Mouse (Mus musculus) myocyte (in vitro differentiated cells): ENCODE measurements around the gene Tmem192. TPM values are rescaled to one million over a fixed set of nuclear protein-coding genes. Genes with fewer than 3 reads are reported as not detected.

Source experiments
- H3K27me3 ChIP-seq: one replicate; pipeline ENCODE4 v1.6.1; 2011; ENCODE audit not compliant: control insufficient read depth, insufficient read depth, insufficient read length
- H3K36me3 ChIP-seq: one replicate; pipeline ENCODE4 v1.6.1; 2011; ENCODE audit not compliant: control insufficient read depth, insufficient read depth
- H3K4me2 ChIP-seq: one replicate; pipeline ENCODE4 v1.6.1; 2011; ENCODE audit warnings: low read depth, control low read depth
- H3K4me3 ChIP-seq: one replicate; pipeline ENCODE4 v1.5.1; 2011; ENCODE audit warnings: mild to moderate bottlenecking, control low read depth, moderate library complexity
- H3K79me2 ChIP-seq: one replicate; pipeline ENCODE4 v1.6.1; 2011; ENCODE audit not compliant: control insufficient read depth, insufficient read depth
- H3ac ChIP-seq: one replicate; pipeline ENCODE4 v1.6.1; 2011; ENCODE audit not compliant: control insufficient read depth, insufficient read length
- CEBPB ChIP-seq: IDR thresholded peaks from 2 replicates; pipeline ENCODE4 v1.6.1; 2011; ENCODE audit warnings: mild to moderate bottlenecking, moderate library complexity; ENCODE audit not compliant: poor library complexity, insufficient read depth, severe bottlenecking
- E2F4 ChIP-seq: IDR thresholded peaks from one replicate; pipeline ENCODE4 v1.6.1; 2011; ENCODE audit warnings: mild to moderate bottlenecking, control low read depth, moderate library complexity; ENCODE audit not compliant: insufficient read depth
- MAX ChIP-seq: IDR thresholded peaks from one replicate; pipeline ENCODE4 v1.6.1; 2011; ENCODE audit warnings: low read depth, mild to moderate bottlenecking, control low read depth
- MYOD1 ChIP-seq, 3 experiments: IDR thresholded peaks; one replicate each; pipeline ENCODE4 v1.6.1; 2011; ENCODE audit warnings: control low read depth in 2 of 3, low read depth in 2 of 3, mild to moderate bottlenecking in 2 of 3, moderate library complexity in 1 of 3; ENCODE audit not compliant: insufficient read length in 2 of 3, control insufficient read depth in 1 of 3
- MYOG ChIP-seq, 3 experiments: IDR thresholded peaks; one replicate each; pipeline ENCODE4 v1.6.1; 2011; ENCODE audit warnings: control low read depth in 2 of 3, low read depth in 2 of 3, mild to moderate bottlenecking in 2 of 3; ENCODE audit not compliant: insufficient read length in 2 of 3, control insufficient read depth in 1 of 3, insufficient read depth in 1 of 3
- POLR2A ChIP-seq: IDR thresholded peaks from one replicate; pipeline ENCODE4 v1.6.1; 2011; ENCODE audit warnings: low read depth, mild to moderate bottlenecking, control low read depth, moderate library complexity; ENCODE audit not compliant: insufficient read length
- POLR2AphosphoS2 ChIP-seq: IDR thresholded peaks from one replicate; pipeline ENCODE4 v1.6.1; 2011; ENCODE audit warnings: low read depth, control low read depth; ENCODE audit not compliant: insufficient read length
- REST ChIP-seq: IDR thresholded peaks from one replicate; pipeline ENCODE4 v1.6.1; 2011; ENCODE audit warnings: mild to moderate bottlenecking, control low read depth, moderate library complexity; ENCODE audit not compliant: insufficient read depth, insufficient read length
- SRF ChIP-seq: IDR thresholded peaks from one replicate; pipeline ENCODE4 v1.6.1; 2011; ENCODE audit warnings: low read depth; ENCODE audit not compliant: control insufficient read depth, insufficient read length
- TCF12 ChIP-seq: IDR thresholded peaks from one replicate; pipeline ENCODE4 v1.6.1; 2011; ENCODE audit warnings: mild to moderate bottlenecking, control low read depth; ENCODE audit not compliant: poor library complexity, insufficient read depth, severe bottlenecking
- TCF3 ChIP-seq: IDR thresholded peaks from one replicate; pipeline ENCODE4 v1.6.1; 2011; ENCODE audit warnings: low read depth, control low read depth; ENCODE audit not compliant: insufficient read length
- USF1 ChIP-seq: IDR thresholded peaks from one replicate; pipeline ENCODE4 v1.6.1; 2011; ENCODE audit warnings: low read depth, mild to moderate bottlenecking, control low read depth, moderate library complexity
- polyA plus RNA-seq: library from polyadenylated mRNA; unstranded; fragments of >200 nt; fragmentation: generic; extraction: Trizol; gene quantifications from one replicate; pipeline ENCODE4 v1.2.1, GENCODE M21; 2012; ENCODE audit warnings: missing spikeins

The Tmem192 gene
- polyA plus RNA-seq, 1 experiment, result 38.5 TPM

DNA sequence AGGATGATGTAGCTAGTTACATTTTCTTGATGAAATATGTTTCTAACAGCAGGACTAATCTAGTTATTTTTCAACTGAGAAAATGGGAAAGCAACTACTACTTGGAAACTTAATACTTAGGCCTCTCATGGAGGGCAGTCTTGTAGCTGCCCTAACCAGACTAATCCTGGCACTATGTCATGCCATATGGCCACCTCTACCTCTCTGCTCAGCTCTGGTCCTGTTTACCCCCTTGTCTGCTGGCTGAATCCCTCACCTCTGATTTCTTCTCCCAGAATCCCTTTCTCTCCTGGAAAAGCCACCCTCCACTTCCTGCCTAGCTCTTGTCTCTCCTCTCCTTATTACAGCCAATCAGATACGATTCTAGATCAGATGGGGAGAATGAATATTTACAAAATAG is 1.4 kb downstream of the Tmem192 start:
- peak overlapping the region; percentile 94 for H3K4me2 ChIP-seq
- TF ChIP-seq REST, result no peak
- TF ChIP-seq TCF3, result no peak
- TF ChIP-seq POLR2AphosphoS2, result no peak
- no peak for TF ChIP-seq MAX
- TF ChIP-seq POLR2A, result no peak
- no peak for TF ChIP-seq CEBPB
- TF ChIP-seq TCF12, result no peak
- no peak for TF ChIP-seq MYOG (IDR thresholded peaks at IDR 0.05; ENCODE audit: control insufficient read depth in 1 of 3, insufficient read depth in 1 of 3, insufficient read length in 2 of 3, low read depth in 2 of 3)
- TF ChIP-seq MYOD1 (IDR thresholded peaks at IDR 0.05; ENCODE audit: control insufficient read depth in 1 of 3, insufficient read length in 2 of 3, low read depth in 2 of 3), result no peak
- TF ChIP-seq USF1, result no peak
- no peak for TF ChIP-seq SRF
- TF ChIP-seq E2F4, result no peak
- H3K36me3 ChIP-seq, result no peaks in the 10 kb centered on the region
- peak overlapping the region; percentile 48 for H3K4me3 ChIP-seq
- no peaks in the 10 kb centered on the region for H3K79me2 ChIP-seq
- no peaks in the 10 kb centered on the region for H3K27me3 ChIP-seq
- no peak overlapping the region for H3ac ChIP-seq

DNA sequence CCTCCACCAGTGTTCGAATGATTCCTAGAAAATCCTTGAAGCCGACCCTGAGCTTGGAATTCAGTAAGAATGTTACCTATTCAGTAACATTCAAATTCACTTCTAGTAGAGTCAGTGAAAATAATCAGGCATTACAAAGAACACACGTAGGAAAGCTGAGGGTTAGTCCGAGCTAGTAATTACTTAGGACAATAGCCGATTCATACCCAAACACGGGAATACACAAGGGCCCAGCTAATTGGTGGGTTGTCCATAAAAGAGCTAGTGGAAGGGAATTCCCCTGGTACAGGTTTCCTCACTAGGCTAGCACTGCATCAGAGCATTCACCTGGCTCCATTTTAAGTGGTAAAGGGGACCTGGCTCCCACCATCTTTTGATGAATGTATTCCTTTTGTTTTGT is 5.1 kb downstream of the Tmem192 start:
- Histone ChIP-seq H3K79me2 (no peaks in the 10 kb centered on the region), H3ac (no peak overlapping the region), H3K4me2 (no peak overlapping the region), H3K4me3 (no peak overlapping the region), H3K36me3 (no peaks in the 10 kb centered on the region), H3K27me3 (no peaks in the 10 kb centered on the region)
- TF ChIP-seq MYOD1 (IDR thresholded peaks at IDR 0.05; ENCODE audit: control insufficient read depth in 1 of 3, insufficient read length in 2 of 3, low read depth in 2 of 3) (no peak), POLR2AphosphoS2 (no peak), SRF (no peak), CEBPB (no peak), TCF12 (no peak), MYOG (IDR thresholded peaks at IDR 0.05; ENCODE audit: control insufficient read depth in 1 of 3, insufficient read depth in 1 of 3, insufficient read length in 2 of 3, low read depth in 2 of 3) (no peak), USF1 (no peak), POLR2A (no peak), TCF3 (no peak), MAX (no peak), E2F4 (no peak), REST (no peak)

DNA sequence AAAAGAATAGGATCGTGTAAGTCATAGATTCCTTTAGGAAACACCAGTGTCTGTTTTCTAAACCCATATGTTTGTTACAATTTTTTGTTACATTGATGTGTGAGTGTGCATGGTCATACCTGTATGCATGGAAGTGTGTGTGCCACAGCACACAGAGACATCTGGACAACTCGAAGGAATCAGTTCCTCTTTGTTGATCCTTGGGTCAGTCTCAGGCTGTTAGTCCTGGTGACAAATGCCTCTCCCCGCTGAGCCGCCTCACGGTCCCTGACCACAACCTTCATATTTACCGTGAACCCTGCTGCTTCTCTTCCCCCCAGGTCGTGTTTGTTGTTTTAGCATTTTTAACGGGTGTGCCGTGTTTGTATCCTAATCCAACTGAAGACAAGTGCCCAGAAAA is 12.0 kb downstream of the Tmem192 start:
- Histone ChIP-seq H3K36me3 (peaks cover 10% of the 10 kb centered on the region), H3K4me3 (no peak overlapping the region), H3ac (no peak overlapping the region), H3K79me2 (no peaks in the 10 kb centered on the region), H3K27me3 (no peaks in the 10 kb centered on the region), H3K4me2 (no peak overlapping the region)
- TF ChIP-seq MYOG (IDR thresholded peaks at IDR 0.05; ENCODE audit: control insufficient read depth in 1 of 3, insufficient read depth in 1 of 3, insufficient read length in 2 of 3, low read depth in 2 of 3) (no peak), SRF (no peak), MAX (no peak), TCF3 (no peak), REST (no peak), CEBPB (no peak), E2F4 (no peak), TCF12 (no peak), MYOD1 (IDR thresholded peaks at IDR 0.05; ENCODE audit: control insufficient read depth in 1 of 3, insufficient read length in 2 of 3, low read depth in 2 of 3) (no peak), USF1 (no peak), POLR2AphosphoS2 (no peak), POLR2A (no peak)

DNA sequence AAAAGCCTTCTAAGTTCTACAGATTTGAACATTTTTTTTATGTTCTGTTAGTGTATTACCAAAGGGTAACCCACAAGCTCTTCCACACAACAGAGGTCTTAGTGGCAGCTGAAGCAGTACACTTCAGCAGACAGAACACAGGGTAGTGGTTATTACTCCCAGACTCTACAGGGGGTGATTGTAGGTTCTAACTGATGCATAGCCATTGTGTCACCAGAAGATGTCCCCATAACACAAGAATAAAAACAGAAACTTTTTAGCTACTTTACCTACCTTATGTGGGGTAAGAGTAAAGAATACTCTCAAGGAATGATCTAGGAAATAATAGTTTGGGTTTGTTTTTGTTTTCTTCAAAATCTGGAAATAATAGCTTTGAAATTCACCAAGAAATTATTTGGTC is 15.9 kb downstream of the Tmem192 start:
- H3K36me3 ChIP-seq, result peaks cover 13% of the 10 kb centered on the region

More for the DNA sequence above, 15.9 kb downstream of the Tmem192 start:
- TF ChIP-seq CEBPB (no peak), TCF3 (no peak), SRF (no peak), MYOD1 (IDR thresholded peaks at IDR 0.05; ENCODE audit: control insufficient read depth in 1 of 3, insufficient read length in 2 of 3, low read depth in 2 of 3) (no peak), USF1 (no peak), E2F4 (no peak), POLR2A (no peak), REST (no peak), TCF12 (no peak), MAX (no peak), MYOG (IDR thresholded peaks at IDR 0.05; ENCODE audit: control insufficient read depth in 1 of 3, insufficient read depth in 1 of 3, insufficient read length in 2 of 3, low read depth in 2 of 3) (no peak)
- Histone ChIP-seq H3K4me3 (no peak overlapping the region), H3K4me2 (no peak overlapping the region), H3ac (no peak overlapping the region), H3K27me3 (no peaks in the 10 kb centered on the region), H3K79me2 (no peaks in the 10 kb centered on the region)
